Mouse (Mus musculus): ENCODE results near the gene Arf3. TPM values are rescaled to one million over a fixed set of nuclear protein-coding genes. Genes with fewer than 3 reads are reported as not detected.
A peak's percentile ranks its signal among the peaks of the same experiment; 100 is the strongest.

The Arf3 gene
- polyA plus RNA-seq, 1 experiment from 2014 or later, result 22.8 TPM

- no peaks in the 10 kb centered on the region for H3K9me3 ChIP-seq (replicated peaks; ENCODE audit: control insufficient read depth, low read length)
- H3K27ac ChIP-seq (ENCODE audit: low read depth, low read length), result no peak overlapping the region
- no peak for ATAC-seq (replicated peaks; ENCODE audit: insufficient number of reproducible peaks, low FRiP score, low TSS enrichment)
- no peak overlapping the region for H3K4me3 ChIP-seq (ENCODE audit: low read depth, low read length)
- H3K4me2 ChIP-seq, result no peak overlapping the region
- 14% methylated on average over 9 of the region's 9 CpGs for WGBS (ENCODE audit: insufficient replicate concordance)
- no peak overlapping the region for H3K9ac ChIP-seq (ENCODE audit: low read depth, low read length)
- H3K36me3 ChIP-seq (ENCODE audit: control insufficient read depth, insufficient read depth, low read length), result no peaks in the 10 kb centered on the region
- peaks cover 4% of the 10 kb centered on the region; the same call in 1 of the 2 replicates for H3K27me3 ChIP-seq (ENCODE audit: control insufficient read depth, insufficient read depth, low read length)
- no peaks in the 10 kb centered on the region; the same call in 1 of the 2 replicates for H3K4me1 ChIP-seq (ENCODE audit: control insufficient read depth, insufficient read depth, low read length)
Measured at GRCm38 (mm10) chr15:98710442-98710841, 52.6 kb downstream of the Arf3 start.

- 22% methylated on average over 16 of the region's 16 CpGs for WGBS (ENCODE audit: insufficient replicate concordance)
- no peak within 1 kb of the TSS for H3K9ac ChIP-seq (ENCODE audit: low read depth, low read length)
- peak within 1 kb of the TSS; percentile 35 for H3K4me3 ChIP-seq (ENCODE audit: low read depth, low read length)
- peak within 1 kb of the TSS; percentile 66 for H3K4me2 ChIP-seq
- H3K27ac ChIP-seq (ENCODE audit: low read depth, low read length), result no peak within 1 kb of the TSS
- H3K36me3 ChIP-seq (ENCODE audit: control insufficient read depth, insufficient read depth, low read length), result no peaks in the 10 kb centered on the region
- H3K9me3 ChIP-seq (replicated peaks; ENCODE audit: control insufficient read depth, low read length), result no peaks in the 10 kb centered on the region
- no peak for ATAC-seq (replicated peaks; ENCODE audit: insufficient number of reproducible peaks, low FRiP score, low TSS enrichment)
- H3K27me3 ChIP-seq (ENCODE audit: control insufficient read depth, insufficient read depth, low read length), result peaks cover 9% of the 10 kb centered on the region; the same call in 1 of the 2 replicates
- H3K4me1 ChIP-seq (ENCODE audit: control insufficient read depth, insufficient read depth, low read length), result no peaks in the 10 kb centered on the region; the same call in 1 of the 2 replicates
Measured at GRCm38 (mm10) chr15:98707766-98708372, 55.1 kb downstream of the Arf3 start, which contains the start of gene Ccdc65. TSS of gene Ccdc65 (plus strand) at chr15:98708207.

GRCm38 (mm10) chr15:98704312-98704711, 58.7 kb downstream of the Arf3 start:
- Histone ChIP-seq H3K9ac (ENCODE audit: low read depth, low read length) (no peak overlapping the region), H3K36me3 (ENCODE audit: control insufficient read depth, insufficient read depth, low read length) (no peaks in the 10 kb centered on the region), H3K27ac (ENCODE audit: low read depth, low read length) (no peak overlapping the region), H3K4me1 (ENCODE audit: control insufficient read depth, insufficient read depth, low read length) (peaks cover 4% of the 10 kb centered on the region), H3K9me3 (replicated peaks; ENCODE audit: control insufficient read depth, low read length) (no peaks in the 10 kb centered on the region), H3K27me3 (ENCODE audit: control insufficient read depth, insufficient read depth, low read length) (peaks cover 40% of the 10 kb centered on the region), H3K4me3 (ENCODE audit: low read depth, low read length) (no peak overlapping the region), H3K4me2 (no peak overlapping the region)
- WGBS (ENCODE audit: insufficient replicate concordance), result 50% methylated on average over 9 of the region's 9 CpGs
- ATAC-seq (replicated peaks; ENCODE audit: insufficient number of reproducible peaks, low FRiP score, low TSS enrichment), result no peak

- Histone ChIP-seq H3K27me3 (ENCODE audit: control insufficient read depth, insufficient read depth, low read length) (peaks cover 33% of the 10 kb centered on the region), H3K27ac (ENCODE audit: low read depth, low read length) (no peak overlapping the region), H3K4me1 (ENCODE audit: control insufficient read depth, insufficient read depth, low read length) (peaks cover 4% of the 10 kb centered on the region), H3K9me3 (replicated peaks; ENCODE audit: control insufficient read depth, low read length) (no peaks in the 10 kb centered on the region), H3K36me3 (ENCODE audit: control insufficient read depth, insufficient read depth, low read length) (no peaks in the 10 kb centered on the region), H3K9ac (ENCODE audit: low read depth, low read length) (peak overlapping the region; percentile 44; the same call in 1 of the 2 replicates), H3K4me3 (ENCODE audit: low read depth, low read length) (peak overlapping the region; percentile 35), H3K4me2 (peak overlapping the region; percentile 67)
- WGBS (ENCODE audit: insufficient replicate concordance), result 6% methylated on average over 40 of the region's 40 CpGs
- ATAC-seq (replicated peaks; ENCODE audit: insufficient number of reproducible peaks, low FRiP score, low TSS enrichment), result peak; percentile 59; the same call in 1 of the 2 replicates
Measured at GRCm38 (mm10) chr15:98699190-98700105, 63.6 kb downstream of the Arf3 start.

GRCm38 (mm10) chr15:98696216-98696615, 66.8 kb downstream of the Arf3 start:
- no peak overlapping the region for H3K27ac ChIP-seq (ENCODE audit: low read depth, low read length)
- no peak overlapping the region for H3K4me3 ChIP-seq (ENCODE audit: low read depth, low read length)
- H3K36me3 ChIP-seq (ENCODE audit: control insufficient read depth, insufficient read depth, low read length), result no peaks in the 10 kb centered on the region
- ATAC-seq (replicated peaks; ENCODE audit: insufficient number of reproducible peaks, low FRiP score, low TSS enrichment), result no peak
- H3K4me2 ChIP-seq, result no peak overlapping the region
- H3K9me3 ChIP-seq (replicated peaks; ENCODE audit: control insufficient read depth, low read length), result no peaks in the 10 kb centered on the region
- WGBS (ENCODE audit: insufficient replicate concordance), result 48% methylated on average over 8 of the region's 8 CpGs
- peaks cover 17% of the 10 kb centered on the region for H3K27me3 ChIP-seq (ENCODE audit: control insufficient read depth, insufficient read depth, low read length)
- H3K9ac ChIP-seq (ENCODE audit: low read depth, low read length), result no peak overlapping the region
- peaks cover 21% of the 10 kb centered on the region for H3K4me1 ChIP-seq (ENCODE audit: control insufficient read depth, insufficient read depth, low read length)

GRCm38 (mm10) chr15:98695726-98696125, 67.3 kb downstream of the Arf3 start:
- no peak overlapping the region for H3K9ac ChIP-seq (ENCODE audit: low read depth, low read length)
- no peak for ATAC-seq (replicated peaks; ENCODE audit: insufficient number of reproducible peaks, low FRiP score, low TSS enrichment)

GRCm38 (mm10) chr15:98692171-98692715, 70.8 kb downstream of the Arf3 start:
- Histone ChIP-seq H3K9ac (ENCODE audit: low read depth, low read length) (no peak overlapping the region), H3K4me3 (ENCODE audit: low read depth, low read length) (no peak overlapping the region), H3K9me3 (replicated peaks; ENCODE audit: control insufficient read depth, low read length) (no peaks in the 10 kb centered on the region), H3K4me1 (ENCODE audit: control insufficient read depth, insufficient read depth, low read length) (peaks cover 23% of the 10 kb centered on the region), H3K27ac (ENCODE audit: low read depth, low read length) (peak overlapping the region; percentile 82), H3K36me3 (ENCODE audit: control insufficient read depth, insufficient read depth, low read length) (no peaks in the 10 kb centered on the region), H3K27me3 (ENCODE audit: control insufficient read depth, insufficient read depth, low read length) (no peaks in the 10 kb centered on the region), H3K4me2 (peak overlapping the region; percentile 12)
- ATAC-seq (replicated peaks; ENCODE audit: insufficient number of reproducible peaks, low FRiP score, low TSS enrichment), result peak; percentile 78; the same call in 1 of the 2 replicates
- WGBS (ENCODE audit: insufficient replicate concordance), result 19% methylated on average over 11 of the region's 11 CpGs

More at GRCm38 (mm10) chr15:98695726-98696125, 67.3 kb downstream of the Arf3 start:
- peaks cover 26% of the 10 kb centered on the region for H3K4me1 ChIP-seq (ENCODE audit: control insufficient read depth, insufficient read depth, low read length)
- no peaks in the 10 kb centered on the region for H3K36me3 ChIP-seq (ENCODE audit: control insufficient read depth, insufficient read depth, low read length)
- H3K4me3 ChIP-seq (ENCODE audit: low read depth, low read length), result no peak overlapping the region
- no peaks in the 10 kb centered on the region for H3K9me3 ChIP-seq (replicated peaks; ENCODE audit: control insufficient read depth, low read length)
- no peak overlapping the region for H3K27ac ChIP-seq (ENCODE audit: low read depth, low read length)
- WGBS (ENCODE audit: insufficient replicate concordance), result 49% methylated on average over 9 of the region's 9 CpGs
- H3K27me3 ChIP-seq (ENCODE audit: control insufficient read depth, insufficient read depth, low read length), result peaks cover 13% of the 10 kb centered on the region
- no peak overlapping the region for H3K4me2 ChIP-seq

GRCm38 (mm10) chr15:98691486-98692147, 71.4 kb downstream of the Arf3 start:
- Histone ChIP-seq H3K36me3 (ENCODE audit: control insufficient read depth, insufficient read depth, low read length) (no peaks in the 10 kb centered on the region), H3K4me1 (ENCODE audit: control insufficient read depth, insufficient read depth, low read length) (peaks cover 23% of the 10 kb centered on the region), H3K27ac (ENCODE audit: low read depth, low read length) (peak overlapping the region; percentile 82), H3K9me3 (replicated peaks; ENCODE audit: control insufficient read depth, low read length) (no peaks in the 10 kb centered on the region), H3K27me3 (ENCODE audit: control insufficient read depth, insufficient read depth, low read length) (no peaks in the 10 kb centered on the region), H3K9ac (ENCODE audit: low read depth, low read length) (no peak overlapping the region), H3K4me3 (ENCODE audit: low read depth, low read length) (no peak overlapping the region), H3K4me2 (peak overlapping the region; percentile 12; the same call in 1 of the 2 replicates)
- no peak for ATAC-seq (replicated peaks; ENCODE audit: insufficient number of reproducible peaks, low FRiP score, low TSS enrichment)
- 48% methylated on average over 7 of the region's 7 CpGs for WGBS (ENCODE audit: insufficient replicate concordance)
